Mouse (Mus musculus) left cerebral cortex, adult 8-10 months (tissue): ENCODE data around the gene Rabepk. TPM values are rescaled to one million over a fixed set of nuclear protein-coding genes. Genes with fewer than 3 reads are reported as not detected.
"Not testable (repeated sequence)": the region's sequence is repeated elsewhere in the genome, so short reads cannot be mapped to it uniquely, and the experiment has no call there.

ENCODE experiments used
- DNase-seq, 2 experiments: peaks; one replicate each; pipeline ENCODE4 v3.0.0; 2022; ENCODE audit warnings: low spot score in 2 of 2
- total RNA-seq, 4 experiments: library from RNA; stranded (reverse); gene quantifications; 2 replicates each; pipeline ENCODE4 v1.2.4; 2022

The Rabepk gene
- total RNA-seq, 4 experiments from 2014 or later = 31.8 to 36.6 (median 32.6) TPM

- no peak for DNase-seq
Observed at GRCm38 (mm10) chr2:34804815-34805214, 5.1 kb upstream of the Rabepk start.

- no peak for DNase-seq
Observed at GRCm38 (mm10) chr2:34804172-34804571, 4.5 kb upstream of the Rabepk start.

- DNase-seq = no peak
Observed at GRCm38 (mm10) chr2:34803746-34804145, 4.0 kb upstream of the Rabepk start.

GRCm38 (mm10) chr2:34802565-34803245 lies 3.0 kb upstream of the Rabepk start:
- not testable (repeated sequence) for DNase-seq

GRCm38 (mm10) chr2:34801516-34802482 lies 2.1 kb upstream of the Rabepk start:
- DNase-seq = peak; percentile 91 to 97

- DNase-seq = no peak
Observed at GRCm38 (mm10) chr2:34800371-34800770, 659 bp upstream of the Rabepk start.

- DNase-seq = no peak
Observed at GRCm38 (mm10) chr2:34795426-34795825, 4.3 kb downstream of the Rabepk start.

GRCm38 (mm10) chr2:34794511-34794910 lies 5.2 kb downstream of the Rabepk start:
- DNase-seq = no peak

- DNase-seq = not testable (repeated sequence)
Observed at GRCm38 (mm10) chr2:34792543-34792942, 7.2 kb downstream of the Rabepk start.

- DNase-seq = no peak
Observed at GRCm38 (mm10) chr2:34790282-34790681, 9.4 kb downstream of the Rabepk start.

GRCm38 (mm10) chr2:34784085-34784484 lies 15.6 kb downstream of the Rabepk start:
- DNase-seq = no peak

- DNase-seq = no peak
Observed at GRCm38 (mm10) chr2:34783064-34784020, 16.4 kb downstream of the Rabepk start.

- no peak for DNase-seq
Observed at GRCm38 (mm10) chr2:34777237-34777868, 22.4 kb downstream of the Rabepk start.

- DNase-seq = no peak
Observed at GRCm38 (mm10) chr2:34774493-34774892, 25.2 kb downstream of the Rabepk start.

GRCm38 (mm10) chr2:34773673-34774072 lies 26.0 kb downstream of the Rabepk start:
- no peak for DNase-seq

- DNase-seq = peak in 1 of 2 experiments; percentile 19
Observed at GRCm38 (mm10) chr2:34772252-34773235, 27.2 kb downstream of the Rabepk start.

GRCm38 (mm10) chr2:34771368-34772226 lies 28.1 kb downstream of the Rabepk start, which contains the start of gene Hspa5:
Gene Hspa5, plus strand, starts transcription at chr2:34771970.
- DNase-seq = peak; percentile 98 to 100

- DNase-seq = no peak
Observed at GRCm38 (mm10) chr2:34770951-34771350, 28.8 kb downstream of the Rabepk start.
